Mouse (Mus musculus): Measurements from ENCODE around the gene Edar.

Gene Edar

GRCm38 (mm10) chr10:58601946-58602345 is 73.5 kb downstream of the Edar start:
- in situ Hi-C loops (cut with MboI) = no loop called here

DNA sequence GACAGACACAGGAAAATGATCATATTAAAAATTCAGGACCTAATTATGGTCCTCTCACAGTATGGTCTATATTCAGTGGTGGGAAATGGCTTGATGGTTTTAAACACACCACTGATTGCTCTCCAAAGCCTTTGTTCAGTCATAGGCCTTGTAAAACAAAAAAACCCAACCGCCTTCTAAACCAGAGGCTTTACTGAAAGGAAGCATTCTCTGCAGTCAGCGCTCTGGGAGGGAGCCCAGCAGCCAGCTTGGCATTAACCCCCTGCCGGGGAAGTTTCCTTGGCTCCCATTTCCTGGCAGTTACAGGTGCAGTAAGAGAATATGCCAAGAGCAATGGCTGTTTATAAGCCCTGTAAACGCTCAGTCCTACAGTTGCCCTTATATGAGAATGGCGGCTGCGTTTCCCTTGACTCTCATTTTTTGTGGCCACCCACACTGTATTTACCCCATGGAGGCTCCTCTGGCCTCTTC is 74.0 kb downstream of the Edar start:
- in situ Hi-C loops (cut with MboI) = no loop called here

GRCm38 (mm10) chr10:58600983-58601382 is 74.5 kb downstream of the Edar start:
- in situ Hi-C loops (cut with MboI) = no loop called here

GRCm38 (mm10) chr10:58600151-58600550 is 75.3 kb downstream of the Edar start:
- in situ Hi-C loops (cut with MboI) = no loop called here

DNA sequence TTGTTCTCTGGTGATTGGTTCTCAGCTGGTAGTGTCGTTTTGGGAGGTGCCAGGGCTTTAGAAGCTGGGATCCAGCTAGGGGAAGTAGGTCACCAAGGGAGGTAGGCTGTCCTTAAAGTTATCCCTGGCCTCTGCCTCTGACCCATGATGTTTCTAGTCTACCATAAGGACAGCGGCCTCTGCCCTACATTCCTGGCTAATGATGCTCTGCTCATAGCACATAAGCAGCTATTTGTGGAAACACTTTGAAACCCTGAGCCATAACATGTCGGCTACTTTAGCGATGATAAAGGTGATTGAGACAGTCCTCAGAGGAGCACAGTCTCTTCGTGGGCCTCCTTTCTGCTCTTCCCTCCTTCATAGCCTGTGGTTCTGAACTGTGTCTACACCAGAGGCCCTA is 79.6 kb downstream of the Edar start:
- in situ Hi-C loops (cut with MboI) = no loop called here

DNA sequence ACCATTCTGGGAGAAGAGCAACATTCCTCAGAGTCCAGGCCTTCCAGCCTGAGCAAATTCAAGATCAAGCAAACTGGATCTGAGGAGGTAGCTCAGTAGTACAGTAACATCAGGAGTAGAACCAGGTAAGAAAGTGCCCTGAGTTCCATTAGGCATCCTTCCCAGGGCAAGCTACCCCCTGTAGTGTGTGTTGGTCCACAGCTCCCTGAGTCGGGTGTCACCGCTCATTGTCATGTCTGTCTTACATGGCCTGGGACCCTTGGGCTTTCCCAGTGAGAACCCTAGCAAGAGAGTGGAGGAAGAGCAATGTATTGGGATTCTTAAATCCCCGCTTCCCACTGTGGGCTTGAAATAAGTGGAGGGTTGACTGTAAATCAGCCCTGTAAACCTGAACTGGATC is 80.3 kb downstream of the Edar start:
- in situ Hi-C loops (cut with MboI) = no loop called here

DNA sequence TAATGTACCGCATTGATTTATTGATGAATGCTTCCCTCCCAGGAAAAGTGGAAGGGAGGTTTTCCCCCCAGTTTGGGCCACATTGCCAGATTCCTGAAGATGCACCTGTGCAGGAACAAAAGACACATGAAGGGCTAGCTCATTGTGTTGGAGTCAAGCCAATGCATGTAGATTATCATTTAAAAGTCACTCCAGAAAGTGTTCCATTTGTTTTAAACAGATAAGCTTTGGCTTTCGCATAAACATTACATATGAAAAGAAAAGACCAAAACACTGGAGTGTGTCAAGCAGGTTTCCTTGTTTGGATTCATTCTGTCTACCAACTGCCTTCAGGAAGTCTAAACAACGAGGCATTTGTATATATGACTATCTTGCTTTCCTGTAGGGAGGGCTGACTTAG is 81.0 kb downstream of the Edar start:
- in situ Hi-C loops (cut with MboI) = no loop called here

GRCm38 (mm10) chr10:58585427-58586223 is 89.8 kb downstream of the Edar start:
- in situ Hi-C loops (cut with MboI) = no loop called here

- in situ Hi-C loops (cut with MboI) = no loop called here
Measured at GRCm38 (mm10) chr10:58560521-58560920, 114.9 kb downstream of the Edar start.

- in situ Hi-C loops (cut with MboI) = no loop called here
Measured at GRCm38 (mm10) chr10:58559901-58560300, 115.6 kb downstream of the Edar start.

- in situ Hi-C loops (cut with MboI) = no loop called here
Measured at GRCm38 (mm10) chr10:58559098-58559497, 116.4 kb downstream of the Edar start.

DNA sequence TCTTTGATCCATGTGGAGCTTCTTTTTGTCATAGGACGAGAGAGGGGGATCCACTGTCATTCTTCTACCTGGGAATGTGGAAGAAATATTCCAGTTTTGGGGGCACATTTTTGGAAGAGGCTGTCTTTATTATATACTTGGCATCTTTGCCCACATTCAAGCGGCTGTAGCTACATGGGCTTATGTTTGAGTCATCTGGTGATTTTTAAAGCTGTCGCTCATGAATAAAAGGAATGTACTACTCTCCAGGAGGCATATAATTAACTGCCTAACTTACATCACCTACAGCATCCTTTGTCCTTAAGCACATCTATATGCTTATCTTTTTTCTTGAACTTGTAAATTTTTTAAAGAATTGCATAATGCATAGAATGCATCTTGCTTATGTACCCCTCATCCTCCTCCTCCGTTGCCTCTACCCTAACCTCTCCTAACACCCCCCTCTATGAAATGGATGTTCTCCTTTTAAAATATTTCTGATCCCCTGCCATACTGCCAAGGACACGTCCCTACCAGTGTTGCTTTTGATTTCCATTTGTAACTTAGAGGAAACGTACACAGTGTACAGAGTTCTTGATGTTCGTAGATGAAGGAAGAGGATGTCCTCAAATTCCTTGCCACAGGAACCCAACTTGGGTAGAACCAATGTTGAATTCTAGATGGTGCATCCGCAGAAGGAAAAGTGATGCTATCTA is 120.6 kb downstream of the Edar start:
- in situ Hi-C loops (cut with MboI) = no loop called here
